Mouse (Mus musculus) midbrain, embryonic 14.5 days (tissue): ENCODE data around the gene Chd9. TPM values are rescaled to one million over a fixed set of nuclear protein-coding genes. Genes with fewer than 3 reads are reported as not detected.

Experiments used
- ATAC-seq: fragments of 200-750 bp; cut with Nextera tagmentation; 2 replicates; pipeline ENCODE4 v1.8.0; 2017; ENCODE audit warnings: moderate number of reproducible peaks, moderate library complexity; ENCODE audit not compliant: low FRiP score, low TSS enrichment
- DNase-seq: peaks from one replicate; pipeline ENCODE4 v3.0.0-alpha.2; 2015
- H3K27ac ChIP-seq: fragments of 300-500 bp; sonication (generic); replicated peaks from 2 replicates; pipeline ENCODE4 v1.5.1; 2014; ENCODE audit warnings: mild to moderate bottlenecking, low read depth, low read length, moderate library complexity
- H3K27me3 ChIP-seq: fragments of 300-500 bp; sonication (generic); 2 replicates; pipeline ENCODE4 v1.6.1; 2014; ENCODE audit warnings: low read length, control low read depth, mixed read lengths; ENCODE audit not compliant: control insufficient read depth, insufficient read depth
- H3K36me3 ChIP-seq: fragments of 300-500 bp; sonication (generic); 2 replicates; pipeline ENCODE4 v1.6.1; 2014; ENCODE audit warnings: low read length, control low read depth; ENCODE audit not compliant: control insufficient read depth, insufficient read depth
- H3K4me1 ChIP-seq: fragments of 300-500 bp; sonication (generic); 2 replicates; pipeline ENCODE4 v1.6.1; 2014; ENCODE audit warnings: mild to moderate bottlenecking, antibody characterized with exemption, low read length, control low read depth; ENCODE audit not compliant: control insufficient read depth, insufficient read depth
- H3K4me2 ChIP-seq: fragments of 300-500 bp; sonication (generic); 2 replicates; pipeline ENCODE4 v1.6.1; 2014; ENCODE audit warnings: mild to moderate bottlenecking, low read length, moderate library complexity
- H3K4me3 ChIP-seq: fragments of 300-500 bp; sonication (generic); replicated peaks from 2 replicates; pipeline ENCODE4 v1.5.1; 2014; ENCODE audit warnings: low read depth, low read length
- H3K9ac ChIP-seq: fragments of 300-500 bp; sonication (generic); replicated peaks from 2 replicates; pipeline ENCODE4 v1.6.1; 2014; ENCODE audit warnings: mild to moderate bottlenecking, low read length, moderate library complexity
- H3K9me3 ChIP-seq: fragments of 300-500 bp; sonication (generic); 2 replicates; pipeline ENCODE4 v1.6.1; 2016; ENCODE audit warnings: low read length, control low read depth, mixed read lengths; ENCODE audit not compliant: control insufficient read depth
- whole genome bisulfite sequencing: fragments of 180-500 bp; shearing (Covaris S2); extraction: QIAGEN DNeasy Blood & Tissue Kit; methylation state at CpG from one replicate; pipeline ENCODE4 v1.1.7; 2014; 5-methylcytosine and 5-hydroxymethylcytosine counted together
- polyA plus RNA-seq: library from polyadenylated mRNA; unstranded; fragments of >200 nt; fragmentation: Nextera tagmentation; extraction: Ambion mirVana; gene quantifications from 2 replicates; pipeline ENCODE4 v1.2.1, GENCODE M21; 2014

Gene Chd9
- polyA plus RNA-seq, result 90.8 and 92.9 TPM in 2 replicates

DNA sequence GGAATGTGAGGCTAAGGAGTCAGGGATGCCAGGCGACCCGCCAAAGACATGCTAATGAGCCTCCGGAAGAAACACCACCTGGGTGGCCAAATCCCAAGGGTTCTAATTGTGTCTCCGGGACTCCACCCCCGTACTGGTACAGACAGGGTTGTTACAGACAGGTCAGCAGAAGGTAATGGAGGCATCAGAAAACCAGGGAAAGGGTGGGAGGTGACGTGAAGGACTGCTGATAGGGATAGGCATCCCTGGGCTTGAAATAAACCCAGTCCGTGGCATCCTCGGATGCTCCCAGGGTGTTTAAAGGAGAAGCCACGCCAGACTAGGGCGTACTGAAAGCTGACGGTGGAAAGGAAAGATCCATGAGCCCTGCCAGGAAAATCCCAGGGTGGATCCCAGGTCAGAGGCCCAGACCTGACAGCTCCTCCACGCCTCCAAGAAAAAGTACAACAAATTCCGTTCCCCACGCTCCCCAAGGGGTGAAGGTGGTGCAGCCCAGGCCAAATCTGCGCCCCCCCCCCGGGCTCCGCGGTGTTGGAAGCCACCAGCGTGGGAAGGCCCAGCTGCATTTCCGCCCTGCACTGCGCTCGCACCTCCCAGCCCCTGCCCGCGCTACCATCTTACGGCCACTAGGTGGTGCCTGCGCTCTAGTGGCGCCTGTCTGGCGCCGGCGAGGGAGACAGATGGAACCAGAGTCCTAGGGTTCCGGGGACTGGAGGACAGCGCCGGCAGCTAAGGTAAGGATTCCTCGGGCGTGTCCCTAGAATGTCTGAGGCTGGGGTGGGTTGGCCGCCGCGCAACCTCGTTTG, at the start of gene Chd9:
Gene Chd9 (plus strand): TSS at position 172 of the 806 bp plus-strand sequence.
- H3K27me3 ChIP-seq, result no peaks in the 10 kb centered on the region
- H3K36me3 ChIP-seq, result no peaks in the 10 kb centered on the region
- DNase-seq (peak; percentile 97), ATAC-seq (peak; percentile 89)
- peak within 1 kb of the TSS; percentile 54 for H3K9ac ChIP-seq
- peaks cover 13% of the 10 kb centered on the region for H3K4me1 ChIP-seq
- under 1% methylated on average over 39 of the region's 39 CpGs for WGBS
- H3K27ac ChIP-seq, result peak within 1 kb of the TSS; percentile 67
- peak within 1 kb of the TSS; percentile 76 for H3K4me2 ChIP-seq
- peak within 1 kb of the TSS; percentile 45 for H3K4me3 ChIP-seq
- no peaks in the 10 kb centered on the region for H3K9me3 ChIP-seq

DNA sequence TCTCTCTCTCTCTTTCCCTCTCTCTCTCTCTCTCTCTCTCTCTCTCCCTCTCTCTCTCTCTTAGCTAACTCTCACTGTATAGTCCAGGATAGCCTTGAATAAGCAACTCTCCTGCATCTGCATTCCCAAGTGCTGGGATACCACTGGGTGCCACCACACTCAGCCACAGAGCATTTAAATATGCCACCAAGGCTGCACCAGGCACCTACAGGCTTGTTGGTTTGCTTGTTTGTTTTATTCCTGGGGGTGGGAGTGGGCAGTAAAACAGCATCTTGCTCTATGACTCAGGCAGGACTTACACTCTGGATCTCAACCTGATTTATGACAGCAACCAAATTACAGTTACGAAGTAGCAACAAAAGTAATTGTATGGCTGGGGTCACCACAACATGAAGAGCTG, 36.5 kb upstream of the Chd9 start:
- Histone ChIP-seq H3K27me3 (no peaks in the 10 kb centered on the region), H3K9me3 (no peaks in the 10 kb centered on the region), H3K36me3 (no peaks in the 10 kb centered on the region), H3K4me2 (no peak overlapping the region), H3K9ac (no peak overlapping the region), H3K4me3 (no peak overlapping the region), H3K4me1 (0 out of 2 replicates have a peak, but pooled peaks cover 4% of the 10 kb centered on the region), H3K27ac (no peak overlapping the region)
- no peak for DNase-seq
- 97% methylated on average over 1 of the region's 1 CpGs for whole genome bisulfite sequencing
- no peak for ATAC-seq

DNA sequence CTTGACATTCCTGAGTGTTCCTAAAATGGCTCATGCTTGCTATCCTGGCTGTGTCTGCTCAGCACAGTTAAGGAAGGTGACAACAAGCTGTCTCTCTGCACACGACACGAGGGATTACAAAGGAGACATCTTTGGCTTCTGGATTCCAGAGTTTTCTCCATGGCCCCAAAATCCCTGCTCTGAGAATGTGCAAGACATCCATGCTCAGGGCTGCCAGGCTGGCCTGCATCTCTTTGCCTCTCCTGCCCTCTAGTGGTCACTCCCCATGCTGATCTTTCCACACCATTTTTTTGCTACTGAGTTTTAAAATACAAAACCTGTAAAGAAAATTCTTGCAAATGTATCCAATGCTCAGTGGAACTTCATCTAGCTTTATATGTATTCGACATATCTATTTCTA, 34.4 kb upstream of the Chd9 start:
- no peak for ATAC-seq
- no peak overlapping the region for H3K9ac ChIP-seq
- H3K4me1 ChIP-seq, result 0 out of 2 replicates have a peak, but pooled peaks cover 4% of the 10 kb centered on the region
- no peaks in the 10 kb centered on the region for H3K9me3 ChIP-seq
- no peak overlapping the region for H3K4me2 ChIP-seq
- H3K27me3 ChIP-seq, result no peaks in the 10 kb centered on the region
- no peaks in the 10 kb centered on the region for H3K36me3 ChIP-seq
- DNase-seq, result peak; percentile 93
- no peak overlapping the region for H3K27ac ChIP-seq
- H3K4me3 ChIP-seq, result no peak overlapping the region
- WGBS, result 3% methylated on average over 3 of the region's 3 CpGs

DNA sequence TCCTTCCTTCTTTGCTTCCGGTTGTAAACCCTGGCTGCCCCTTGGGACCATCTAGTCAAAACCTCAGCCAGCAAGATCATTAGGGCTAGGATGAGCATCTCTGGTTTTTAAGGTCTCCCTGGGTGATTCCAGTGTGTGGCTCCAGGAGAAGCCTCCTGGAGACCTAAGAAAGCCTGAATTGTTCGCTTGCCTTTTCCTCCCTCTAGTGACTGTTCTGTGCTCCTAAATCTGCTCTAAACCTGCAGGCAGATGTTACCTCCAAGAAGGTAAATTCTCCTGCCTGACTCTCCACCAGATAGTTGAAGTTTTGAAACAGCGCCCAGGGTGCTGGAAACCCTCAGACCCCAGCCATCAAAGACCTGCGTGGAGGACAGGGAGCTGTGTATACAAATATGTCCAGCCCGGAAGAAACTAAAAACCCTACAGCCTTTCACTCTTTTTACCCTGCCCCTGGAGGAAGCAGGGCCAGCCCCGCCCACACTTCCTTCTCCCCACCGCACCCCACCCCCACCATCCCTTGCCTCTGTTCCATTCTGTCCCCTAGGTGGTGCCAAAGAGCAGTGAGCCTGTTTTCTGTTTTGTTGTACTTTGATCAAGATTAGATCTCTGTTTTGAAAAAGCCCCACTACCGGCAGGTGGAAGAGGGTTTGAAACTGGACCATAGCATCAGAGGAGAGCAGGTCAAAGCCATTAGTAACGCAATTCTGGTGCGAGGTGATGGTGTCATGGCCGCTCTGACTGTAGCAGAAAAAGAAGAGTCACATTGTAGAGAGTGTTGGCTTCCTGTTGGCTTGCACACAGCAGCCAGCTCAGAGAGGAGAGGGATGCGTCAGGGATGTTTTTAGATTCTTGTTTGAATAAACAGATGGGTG, 32.9 kb upstream of the Chd9 start:
- Histone ChIP-seq H3K4me3 (no peak overlapping the region), H3K9ac (no peak overlapping the region)
- WGBS, result 12% methylated on average over 12 of the region's 12 CpGs

DNA sequence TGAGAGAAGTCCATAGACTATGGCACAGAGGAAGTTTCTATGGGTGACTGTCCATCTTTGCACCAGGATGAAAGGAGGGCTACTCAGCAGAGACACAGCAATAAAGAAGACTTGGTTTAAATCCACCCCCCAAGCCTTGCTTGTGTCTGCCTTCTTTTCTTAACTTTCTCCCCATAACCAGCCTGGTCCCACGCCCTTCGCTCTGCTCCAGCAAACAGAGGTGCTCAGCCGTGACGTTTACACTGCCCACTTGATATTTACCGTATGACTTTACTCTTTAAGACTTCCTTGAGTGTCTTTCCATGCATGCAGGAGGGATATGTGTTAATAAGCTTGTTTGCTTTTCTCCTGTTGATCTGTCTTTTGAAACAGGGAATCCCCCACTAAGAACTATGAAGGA, 28.7 kb upstream of the Chd9 start:
- H3K4me2 ChIP-seq, result no peak overlapping the region
- H3K36me3 ChIP-seq, result no peaks in the 10 kb centered on the region
- no peaks in the 10 kb centered on the region for H3K27me3 ChIP-seq
- H3K4me1 ChIP-seq, result no peaks in the 10 kb centered on the region
- no peak overlapping the region for H3K27ac ChIP-seq
- H3K9ac ChIP-seq, result no peak overlapping the region
- 38% methylated on average over 5 of the region's 5 CpGs for WGBS
- H3K4me3 ChIP-seq, result no peak overlapping the region
- DNase-seq (no peak), ATAC-seq (no peak)
- H3K9me3 ChIP-seq, result no peaks in the 10 kb centered on the region

More for the DNA sequence above, 32.9 kb upstream of the Chd9 start:
- ATAC-seq (no peak), DNase-seq (peak; percentile 81)
- Histone ChIP-seq H3K4me2 (peak overlapping the region; percentile 32), H3K27me3 (no peaks in the 10 kb centered on the region), H3K36me3 (no peaks in the 10 kb centered on the region), H3K4me1 (0 out of 2 replicates have a peak, but pooled peaks cover 4% of the 10 kb centered on the region), H3K27ac (peak overlapping the region; percentile 32; the same call in 1 of the 2 replicates), H3K9me3 (no peaks in the 10 kb centered on the region)

DNA sequence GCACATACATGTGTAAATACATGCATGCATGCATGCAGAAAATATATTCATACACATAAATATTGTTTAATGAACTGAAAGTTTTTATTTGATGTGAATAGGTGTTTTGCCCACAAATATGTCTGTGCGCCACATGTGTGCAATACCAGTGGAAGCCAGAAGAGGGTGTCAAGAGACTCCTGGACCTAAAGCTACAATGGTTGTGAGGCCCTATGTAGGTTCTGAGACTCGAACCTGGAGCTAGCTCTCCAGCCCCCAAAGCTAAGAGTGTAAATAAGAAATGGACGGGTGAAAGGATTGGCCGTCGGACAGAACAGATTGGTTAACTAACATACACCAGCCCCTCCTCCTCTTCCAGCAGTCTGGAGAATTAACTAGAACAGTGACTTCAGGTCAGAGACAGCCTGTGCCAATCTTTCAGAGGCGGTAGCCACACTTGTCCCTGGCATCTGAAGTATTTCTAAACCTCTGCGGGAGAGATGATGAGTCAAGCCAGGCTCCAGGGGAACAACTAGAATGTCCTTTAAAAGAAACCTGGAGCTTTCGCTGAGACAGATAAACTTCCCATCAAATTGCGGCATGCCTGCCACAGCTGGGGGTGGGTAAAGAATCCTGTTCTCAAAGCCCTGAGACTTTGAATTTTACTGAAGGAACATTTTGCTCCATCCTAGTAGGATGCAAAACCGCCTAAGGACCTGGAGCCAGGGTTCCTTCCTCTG, 14.4 kb upstream of the Chd9 start:
- WGBS, result 90% methylated on average over 10 of the region's 10 CpGs
- DNase-seq (no peak), ATAC-seq (no peak)
- Histone ChIP-seq H3K27ac (no peak overlapping the region), H3K9me3 (no peaks in the 10 kb centered on the region), H3K4me1 (peaks cover 7% of the 10 kb centered on the region; the same call in 1 of the 2 replicates), H3K36me3 (no peaks in the 10 kb centered on the region), H3K27me3 (no peaks in the 10 kb centered on the region), H3K4me2 (no peak overlapping the region), H3K4me3 (no peak overlapping the region), H3K9ac (no peak overlapping the region)

DNA sequence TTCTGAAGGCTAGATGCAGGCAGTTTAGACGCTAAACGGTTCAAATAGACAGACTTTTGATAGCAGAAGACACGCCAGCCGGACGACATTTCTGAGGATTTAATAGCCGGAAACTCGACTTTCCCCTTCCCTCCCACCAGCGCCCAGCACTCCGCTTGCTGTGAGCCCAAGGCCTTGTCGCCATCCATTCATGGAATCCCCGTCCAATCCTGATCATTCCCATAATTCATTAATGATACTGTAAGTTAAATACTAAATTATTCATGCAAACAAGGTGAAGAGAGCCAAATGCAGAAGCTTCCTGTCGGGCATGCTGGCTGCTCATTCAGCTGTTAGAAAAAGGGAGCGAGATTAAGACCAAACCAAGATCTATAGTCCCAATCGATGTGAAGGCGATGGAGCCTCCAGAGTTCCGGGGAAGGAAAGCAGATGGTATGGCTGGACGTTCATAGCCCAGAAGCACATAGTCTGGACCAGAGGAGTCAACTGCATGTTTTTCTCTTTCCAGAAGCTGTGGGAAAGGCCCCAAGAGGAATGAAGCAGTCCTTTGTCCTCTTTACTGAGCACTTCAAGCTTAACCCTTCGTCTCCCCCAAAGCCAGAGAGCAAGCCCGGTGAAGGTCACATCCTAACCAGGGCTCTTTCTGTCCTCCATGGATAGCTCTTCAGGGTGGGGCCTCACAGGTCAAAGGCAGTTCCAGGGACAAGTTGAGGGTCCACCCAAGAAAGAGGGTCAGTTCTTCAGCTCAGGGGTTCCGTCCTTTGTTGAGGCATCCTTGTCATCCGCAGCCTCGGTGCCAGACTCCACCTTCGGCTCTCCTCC, 11.9 kb upstream of the Chd9 start:
- H3K4me2 ChIP-seq, result no peak overlapping the region

More for the DNA sequence above, 11.9 kb upstream of the Chd9 start:
- no peak overlapping the region for H3K4me3 ChIP-seq
- no peak for ATAC-seq
- no peak overlapping the region for H3K9ac ChIP-seq
- 63% methylated on average over 23 of the region's 23 CpGs for WGBS
- peaks cover 7% of the 10 kb centered on the region; the same call in 1 of the 2 replicates for H3K4me1 ChIP-seq
- no peaks in the 10 kb centered on the region for H3K36me3 ChIP-seq
- peak overlapping the region; percentile 14 for H3K27ac ChIP-seq
- no peaks in the 10 kb centered on the region for H3K9me3 ChIP-seq
- peak; percentile 55 for DNase-seq
- no peaks in the 10 kb centered on the region for H3K27me3 ChIP-seq
